Comparison of ENCODE assay signal across 8 mouse cellular contexts in the genomic region with DNA sequence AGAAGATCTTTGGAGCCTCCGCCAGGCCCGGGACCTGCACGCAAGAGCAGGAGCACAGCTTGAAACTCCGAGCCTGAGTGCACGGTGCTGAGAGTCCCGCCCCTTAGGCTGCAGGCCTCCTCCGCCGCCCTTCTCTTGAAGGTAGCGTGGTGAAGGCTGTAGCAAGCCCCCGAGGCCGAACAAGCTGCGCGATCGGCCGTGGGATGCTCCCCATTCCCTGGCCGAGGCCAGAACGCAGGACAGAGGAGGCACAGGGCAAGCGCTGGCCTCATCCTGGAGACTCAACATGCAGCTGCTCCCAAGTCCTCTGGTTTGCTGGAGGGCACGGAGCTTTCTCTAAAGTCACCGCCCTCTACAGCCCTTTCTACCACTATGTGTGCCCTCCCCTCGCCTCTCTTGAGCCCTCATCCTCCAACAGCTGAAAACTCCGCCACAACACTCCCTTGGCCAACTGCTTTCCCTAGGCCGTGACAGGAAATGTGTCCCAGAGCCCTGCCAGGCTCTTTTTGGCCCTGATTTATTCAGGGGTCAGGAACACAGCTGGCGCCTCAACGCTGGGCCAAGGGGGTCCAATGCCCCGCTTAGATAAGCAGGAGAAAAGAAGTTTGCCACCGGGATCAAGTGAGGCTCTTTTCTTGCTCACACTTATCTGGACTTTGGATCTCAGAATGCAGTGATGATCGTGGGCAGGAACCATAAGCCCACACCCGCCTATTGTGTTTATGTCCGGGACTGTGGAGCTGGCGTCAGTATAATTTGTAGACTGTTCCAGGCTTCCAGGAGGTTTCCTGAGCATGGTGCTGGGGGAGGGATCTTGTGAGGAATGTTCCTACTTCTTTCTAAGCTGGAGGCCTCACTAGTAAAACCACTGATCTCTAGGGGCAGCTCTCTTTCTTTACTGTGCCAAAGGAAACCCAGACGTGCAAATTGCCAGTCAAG. TPM values are rescaled to one million over a fixed set of nuclear protein-coding genes. Genes with fewer than 3 reads are reported as not detected.
DNase-seq lines count a peak whose midpoint lies in the region; ATAC-seq and TF ChIP-seq lines count a peak whose summit lies in the region.

A gene (minus strand): TSS at position 728 of the 939 bp plus-strand sequence.

- no peaks in the 10 kb centered on the region for H3K9me3 ChIP-seq in hindbrain, postnatal 0 days (ENCODE audit: low read length)
- no peaks in the 10 kb centered on the region for H3K9me3 ChIP-seq in liver, embryonic 11.5 days (ENCODE audit: control insufficient read depth, low read length)

- H3K9ac ChIP-seq in hindbrain, postnatal 0 days (replicated peaks; ENCODE audit: low read length): peak within 1 kb of the TSS; percentile 25
- H3K9ac ChIP-seq in liver, embryonic 11.5 days (ENCODE audit: low read depth, low read length): peak within 1 kb of the TSS; percentile 44; the same call in 1 of the 2 replicates

- peak; percentile 6 to 18 for DNase-seq in cerebellum, postnatal 4 days (ENCODE audit: low spot score in 2 of 2)
- DNase-seq in cerebellum, adult 11-12 months: no peak
- DNase-seq in gastrocnemius, postnatal 25 days: peak; percentile 43
- peak; percentile 11 for DNase-seq in hindbrain, postnatal 0 days (ENCODE audit: low spot score)
- DNase-seq in liver, embryonic 11.5 days (ENCODE audit: low spot score): peak; percentile 49
- peak; percentile 72 for DNase-seq in neural tube, embryonic 10.5 days (ENCODE audit: extremely low spot score, low spot score)
- DNase-seq in thymus, postnatal 14 days: no peak

- no peak for TF ChIP-seq CTCF in hindbrain, postnatal 0 days (IDR thresholded peaks at IDR 0.05; ENCODE audit: low read depth)

- no peaks in the 10 kb centered on the region for H3K36me3 ChIP-seq in hindbrain, postnatal 0 days (ENCODE audit: insufficient read depth, low read length)
- H3K36me3 ChIP-seq in liver, embryonic 11.5 days (ENCODE audit: control insufficient read depth, insufficient read depth, low read length): no peaks in the 10 kb centered on the region

- peak within 1 kb of the TSS; percentile 98 for H3K27ac ChIP-seq in brown adipose tissue, adult 24 weeks (replicated peaks; ENCODE audit: low read depth, low read length)
- peak within 1 kb of the TSS; percentile 61; the same call in 1 of the 2 replicates for H3K27ac ChIP-seq in hindbrain, postnatal 0 days
- peak within 1 kb of the TSS; percentile 53 for H3K27ac ChIP-seq in liver, embryonic 11.5 days (ENCODE audit: low read depth, low read length)

- H3K4me1 ChIP-seq in brown adipose tissue, adult 24 weeks (ENCODE audit: control insufficient read depth, insufficient read depth, insufficient read length, low read length): peaks cover 4% of the 10 kb centered on the region; the same call in 1 of the 2 replicates
- peaks cover 10% of the 10 kb centered on the region for H3K4me1 ChIP-seq in hindbrain, postnatal 0 days (ENCODE audit: insufficient read depth, low read length)
- no peaks in the 10 kb centered on the region for H3K4me1 ChIP-seq in liver, embryonic 11.5 days (replicated peaks; ENCODE audit: control insufficient read depth, insufficient read depth, low read length)

- no peaks in the 10 kb centered on the region for H3K27me3 ChIP-seq in hindbrain, postnatal 0 days (ENCODE audit: insufficient read depth, low read length)
- no peaks in the 10 kb centered on the region for H3K27me3 ChIP-seq in liver, embryonic 11.5 days (replicated peaks; ENCODE audit: control insufficient read depth, insufficient read depth, low read length)

- H3K4me3 ChIP-seq in brown adipose tissue, adult 24 weeks (ENCODE audit: insufficient read depth, low read depth, low read length): peak within 1 kb of the TSS; percentile 70
- H3K4me3 ChIP-seq in hindbrain, postnatal 0 days (ENCODE audit: low read length): peak within 1 kb of the TSS; percentile 40
- H3K4me3 ChIP-seq in liver, embryonic 11.5 days (ENCODE audit: low read depth, low read length): peak within 1 kb of the TSS; percentile 43

- 11% methylated on average over 32 of the region's 32 CpGs for WGBS in hindbrain, postnatal 0 days
- 8% methylated on average over 32 of the region's 32 CpGs for WGBS in liver, embryonic 11.5 days

- peak; percentile 84 for ATAC-seq in hindbrain, postnatal 0 days
- peak; percentile 64 for ATAC-seq in liver, embryonic 11.5 days (replicated peaks; ENCODE audit: low FRiP score)

- peak within 1 kb of the TSS; percentile 73 for H3K4me2 ChIP-seq in hindbrain, postnatal 0 days (ENCODE audit: low read depth, low read length)
- peak within 1 kb of the TSS; percentile 68 for H3K4me2 ChIP-seq in liver, embryonic 11.5 days

RNA-seq across cellular contexts. Expression of the gene that starts here (rescaled TPM):
- polyA plus RNA-seq in brown adipose tissue, adult 24 weeks (2012; ENCODE audit: insufficient read depth, insufficient read length, missing spikeins): 2.3 and 2.8 TPM in 2 replicates
- total RNA-seq in gastrocnemius, postnatal 25 days (2021): 1 to 10 TPM; 4.5 to 7.2 TPM
- total RNA-seq in hindbrain, postnatal 0 days (2014; rRNA removed): 6.8 and 9.3 TPM in 2 replicates
- polyA plus RNA-seq in hindbrain, postnatal 0 days (2015; fragmentation: Nextera tagmentation; extraction: Ambion mirVana): 6.4 and 6.9 TPM in 2 replicates
- 10.7 and 12.9 TPM in 2 replicates for polyA plus RNA-seq in liver, embryonic 11.5 days (2014; fragmentation: Nextera tagmentation; extraction: Ambion mirVana)

Comparison
In these comparisons a context has a peak if more than half of its experiments do, and no peak if none do; other contexts are left out.
1. DNase-seq: peak in cerebellum, postnatal 4 days (2 of 2), gastrocnemius, postnatal 25 days (single experiment), hindbrain, postnatal 0 days (single experiment), liver, embryonic 11.5 days (single experiment) and neural tube, embryonic 10.5 days (single experiment); none in cerebellum, adult 11-12 months (single experiment) and thymus, postnatal 14 days (single experiment).
2. Peak in every context shown above with its lines, with median percentiles within 50 percentile points of each other: H3K27ac ChIP-seq and H3K4me3 ChIP-seq.